Mouse (Mus musculus) erythroid progenitor cell, adult 5-6 weeks (primary cell): ENCODE results near the gene Pdzd2. TPM values are rescaled to one million over a fixed set of nuclear protein-coding genes. Genes with fewer than 3 reads are reported as not detected.
"Not testable (repeated sequence)": the region's sequence is repeated elsewhere in the genome, so short reads cannot be mapped to it uniquely, and the experiment has no call there.

Experiments used
- ATAC-seq: replicated peaks from 2 replicates; pipeline ENCODE4 v1.8.0; 2016; ENCODE audit warnings: moderate number of reproducible peaks, mild to moderate bottlenecking, moderate TSS enrichment, inconsistent platforms; ENCODE audit not compliant: poor library complexity, low FRiP score, severe bottlenecking
- total RNA-seq, 2 experiments: library from RNA; stranded (forward) in 1 of 2; stranded (reverse) in 1 of 2; fragments of 150-400 nt in 1 of 2; fragments of 186-747, 209-891 nt in 1 of 2; gene quantifications; 2 replicates each; pipeline versions ENCODE4 v1.2.3 to v1.2.4; 2015 to 2017; ENCODE audit warnings: low replicate concordance in 2 of 2

Pdzd2 gene
- total RNA-seq, 2 experiments from 2014 or later, result 0.08 TPM; not detected in 1

DNA sequence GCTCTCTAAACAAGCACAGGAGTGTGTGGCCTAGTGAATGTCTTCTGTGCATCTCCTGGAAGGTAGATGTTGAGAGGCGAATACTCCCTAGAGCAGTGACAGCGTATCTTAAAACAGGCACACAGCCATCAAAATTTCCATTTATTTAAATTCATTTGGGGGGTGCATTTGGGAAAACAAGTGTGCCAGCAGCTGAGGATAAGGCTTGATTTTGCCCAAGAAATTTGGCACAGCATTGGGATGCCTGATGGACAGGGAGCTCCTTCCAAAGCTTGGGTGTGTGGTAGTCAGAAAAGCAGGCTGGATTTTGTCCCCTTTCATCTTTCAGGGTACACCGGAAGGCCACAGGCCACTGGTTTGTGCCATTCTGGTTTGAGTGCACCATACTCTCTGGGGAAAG lies 369.6 kb downstream of the Pdzd2 start:
- ATAC-seq, result no peak

GRCm38 (mm10) chr15:12368850-12369249 lies 370.9 kb downstream of the Pdzd2 start:
- no peak for ATAC-seq

DNA sequence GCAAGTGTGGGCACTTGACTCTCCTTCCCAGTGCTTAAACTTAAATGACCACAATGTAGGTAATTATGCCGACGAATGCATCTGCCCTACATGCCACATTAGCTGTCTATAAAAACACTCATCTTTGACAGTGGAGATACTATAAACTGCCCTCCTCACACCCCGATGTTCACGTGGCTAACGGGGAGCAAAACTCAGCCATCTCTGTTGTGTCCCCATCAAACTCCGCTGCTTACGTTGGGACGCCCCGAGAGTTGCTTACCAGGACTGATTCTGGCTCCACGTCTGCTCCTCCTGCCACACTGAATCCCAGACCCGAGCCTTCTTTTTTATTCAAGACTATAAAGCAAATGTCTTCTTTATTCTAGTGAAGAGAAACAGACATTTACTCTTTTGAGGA lies 371.4 kb downstream of the Pdzd2 start:
- ATAC-seq, result no peak

DNA sequence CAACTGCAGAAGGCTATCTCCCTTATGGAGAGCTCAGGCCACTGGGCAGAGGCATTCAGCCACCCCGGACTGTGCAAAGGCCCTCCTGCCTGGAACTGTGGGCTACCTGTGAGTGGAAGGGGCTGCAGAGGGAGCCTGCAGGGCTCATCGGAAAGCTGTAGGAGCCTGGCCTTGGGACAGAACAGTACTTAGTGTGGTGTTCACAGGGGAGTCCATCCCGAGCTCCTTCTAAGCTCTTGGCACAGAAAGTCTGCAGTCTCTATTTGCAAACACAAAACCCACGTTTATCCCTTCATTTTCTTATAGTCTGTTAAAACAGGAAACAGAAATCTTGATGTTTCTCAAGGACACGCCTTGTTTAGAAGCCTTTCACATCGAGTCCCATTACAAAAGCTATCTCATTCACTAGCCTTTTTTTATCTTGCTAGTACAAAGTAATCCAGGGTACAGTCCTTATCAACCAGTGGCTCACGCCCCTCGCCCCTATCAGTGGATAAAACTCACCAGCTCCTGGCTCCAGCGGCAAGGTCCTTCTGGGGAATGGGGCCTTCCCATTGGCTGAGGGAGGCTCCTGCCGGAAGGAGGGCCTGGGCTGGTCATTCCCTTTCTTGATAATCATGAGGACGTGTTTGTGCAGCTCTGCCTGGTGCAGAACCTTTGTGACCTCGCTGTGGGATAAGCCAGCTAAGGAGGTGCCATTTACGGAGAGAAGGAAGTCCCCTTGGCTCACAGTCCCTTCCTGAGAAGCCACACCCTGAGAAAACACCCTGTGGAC lies 372.2 kb downstream of the Pdzd2 start:
- peak; percentile 62 for ATAC-seq

DNA sequence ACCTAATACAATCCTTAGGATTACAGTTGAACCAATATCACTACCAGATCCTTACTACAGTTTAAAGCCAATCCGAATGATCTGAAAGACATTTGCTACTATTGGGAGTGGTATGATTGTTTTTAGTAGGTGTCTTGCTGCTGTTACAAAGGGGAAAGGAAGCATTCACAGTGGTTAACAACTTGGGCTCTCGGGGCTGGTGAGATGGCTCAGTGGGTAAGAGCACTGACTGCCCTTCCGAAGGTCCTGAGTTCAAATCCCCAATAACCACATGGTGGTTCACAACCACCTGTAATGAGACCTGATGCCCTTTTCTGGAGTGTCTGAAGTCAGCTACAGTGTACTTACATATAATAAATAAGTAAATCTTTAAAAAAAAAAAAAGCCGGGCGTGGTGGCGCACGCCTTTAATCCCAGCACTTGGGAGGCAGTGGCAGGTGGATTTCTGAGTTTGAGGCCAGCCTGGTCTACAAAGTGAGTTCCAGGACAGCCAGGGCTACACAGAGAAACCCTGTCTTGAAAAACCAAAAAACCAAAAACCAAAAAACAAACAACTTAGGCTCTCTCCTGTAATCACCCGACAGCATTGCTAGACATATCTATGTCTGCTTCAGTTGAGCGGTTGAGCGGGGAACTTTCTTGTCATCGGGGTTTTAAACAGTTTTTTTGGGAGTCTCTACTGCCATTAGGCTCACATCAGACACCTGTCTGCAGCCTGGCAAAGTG lies 373.0 kb downstream of the Pdzd2 start:
- ATAC-seq, result not testable (repeated sequence)

- no peak for ATAC-seq
Observed at GRCm38 (mm10) chr15:12366072-12366469, 373.7 kb downstream of the Pdzd2 start.

- ATAC-seq, result no peak
Observed at GRCm38 (mm10) chr15:12365416-12366071, 374.2 kb downstream of the Pdzd2 start.

DNA sequence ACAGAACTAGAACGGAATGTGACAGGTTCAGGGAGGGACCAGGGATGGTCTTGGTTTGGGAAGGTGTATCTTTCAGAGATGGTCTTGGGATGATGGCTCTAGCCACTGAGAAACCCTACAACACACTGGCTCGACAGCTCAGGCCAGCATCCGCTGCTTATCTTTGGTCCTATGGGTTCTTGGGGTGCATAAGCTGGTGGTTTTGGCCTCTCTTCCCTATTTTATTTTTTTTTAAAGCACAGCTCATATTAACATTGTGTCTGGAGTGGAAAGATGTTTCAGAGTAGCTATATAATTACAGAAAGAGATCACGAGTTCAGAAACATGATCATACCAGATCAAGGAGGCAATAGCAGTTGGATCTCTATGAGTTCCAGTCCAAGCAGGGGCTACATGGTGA lies 375.6 kb downstream of the Pdzd2 start:
- ATAC-seq, result no peak

DNA sequence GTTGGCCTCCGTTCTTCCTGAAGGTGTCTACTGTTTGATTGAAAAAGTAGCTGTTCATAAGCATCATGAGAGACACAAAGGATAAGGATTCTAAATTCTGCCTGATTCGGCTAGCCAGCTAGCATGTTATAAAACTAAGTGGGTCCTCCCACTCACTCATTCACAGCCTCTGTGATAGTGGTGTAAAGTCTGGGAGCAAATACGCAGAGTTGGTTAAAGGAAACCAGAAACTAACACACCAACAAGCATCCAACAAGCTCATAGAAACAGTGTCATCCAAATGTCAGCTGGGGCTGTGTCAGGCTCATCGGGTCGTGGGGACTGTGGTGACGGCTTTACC lies 377.1 kb downstream of the Pdzd2 start:
- no peak for ATAC-seq

- ATAC-seq, result no peak
Observed at GRCm38 (mm10) chr15:12362001-12362700, 377.6 kb downstream of the Pdzd2 start.

- ATAC-seq, result no peak
Observed at GRCm38 (mm10) chr15:12360519-12361212, 379.1 kb downstream of the Pdzd2 start.

DNA sequence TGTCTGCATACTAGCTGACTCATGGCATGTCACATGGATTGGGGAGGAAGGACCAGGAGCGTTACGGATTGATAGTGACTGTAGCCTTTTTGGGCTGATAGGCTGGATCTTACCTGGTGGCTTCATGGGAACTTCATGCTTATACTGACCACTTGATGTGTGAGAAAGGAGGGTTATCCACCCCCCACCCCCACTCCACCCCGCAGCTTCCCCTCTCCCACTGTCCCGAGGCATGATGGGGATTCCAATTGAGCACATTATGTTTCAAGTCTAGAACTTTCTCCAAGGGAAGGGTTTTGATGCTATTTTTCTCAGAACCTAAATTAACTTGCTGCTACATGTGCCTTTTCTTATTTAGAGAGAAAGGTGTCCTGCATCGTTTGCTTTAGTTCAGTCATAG lies 381.3 kb downstream of the Pdzd2 start:
- ATAC-seq, result no peak

- no peak for ATAC-seq
Observed at GRCm38 (mm10) chr15:12357459-12357858, 382.3 kb downstream of the Pdzd2 start.

GRCm38 (mm10) chr15:12355907-12356306 lies 383.8 kb downstream of the Pdzd2 start:
- no peak for ATAC-seq

GRCm38 (mm10) chr15:12355261-12355660 lies 384.5 kb downstream of the Pdzd2 start:
- ATAC-seq, result no peak

- no peak for ATAC-seq
Observed at GRCm38 (mm10) chr15:12354281-12354810, 385.4 kb downstream of the Pdzd2 start.

DNA sequence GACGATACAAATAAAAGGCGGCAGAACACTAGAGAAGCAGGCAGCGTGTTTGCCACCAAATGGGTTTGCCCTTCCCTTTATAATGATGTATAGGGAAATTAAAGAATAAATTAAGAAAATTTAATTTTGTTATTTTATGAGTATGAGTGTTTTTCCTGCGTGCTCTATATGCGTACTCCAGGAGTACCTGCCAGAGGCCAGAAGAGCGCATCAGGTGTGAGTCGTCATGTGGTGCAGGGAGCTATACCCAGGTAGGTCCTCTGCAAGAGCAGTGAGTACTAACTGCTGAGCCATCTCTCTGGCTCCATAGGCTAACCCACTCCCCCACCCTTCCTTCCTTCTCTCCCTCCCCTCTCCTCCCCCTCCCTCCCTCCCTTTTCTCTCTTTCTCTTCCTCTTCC lies 388.3 kb downstream of the Pdzd2 start:
- ATAC-seq, result no peak

DNA sequence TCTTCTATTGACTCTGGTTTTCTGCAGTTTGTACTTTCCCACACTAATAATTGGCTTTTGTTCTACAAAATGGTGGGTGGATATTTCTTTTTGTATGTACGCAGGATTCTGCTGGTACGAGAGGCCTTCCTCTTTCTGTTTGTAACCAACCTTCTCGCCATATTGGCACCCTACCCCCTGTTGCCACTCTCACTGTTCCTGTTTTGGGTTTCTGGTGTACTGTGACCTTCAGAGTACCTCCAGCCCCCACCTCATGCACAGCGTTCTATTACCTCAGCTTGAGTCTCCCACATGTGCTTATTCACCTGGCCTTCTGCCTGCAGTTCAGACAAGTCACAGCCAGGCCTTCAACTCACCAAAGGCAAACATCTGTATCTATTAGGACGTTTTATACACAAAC lies 389.9 kb downstream of the Pdzd2 start:
- ATAC-seq, result no peak

DNA sequence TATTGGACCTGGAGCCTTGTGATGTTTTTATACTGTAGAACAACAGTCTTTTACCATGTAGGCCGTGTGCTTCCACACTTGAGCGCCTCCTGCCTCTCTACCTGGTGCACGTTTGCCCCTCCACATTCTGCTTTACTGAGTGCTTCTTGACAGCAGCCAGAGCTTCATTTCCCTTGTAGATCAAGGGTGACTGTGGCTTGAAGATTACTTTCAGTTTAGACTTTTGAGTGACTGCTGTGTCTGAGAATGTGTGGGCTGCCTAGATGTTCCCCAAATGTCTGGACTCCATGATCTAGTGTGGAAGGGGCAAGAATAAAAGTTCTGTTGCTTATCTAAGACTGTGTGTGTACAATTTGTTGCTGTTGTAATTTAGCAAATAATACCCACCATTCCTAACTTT lies 390.8 kb downstream of the Pdzd2 start:
- no peak for ATAC-seq

DNA sequence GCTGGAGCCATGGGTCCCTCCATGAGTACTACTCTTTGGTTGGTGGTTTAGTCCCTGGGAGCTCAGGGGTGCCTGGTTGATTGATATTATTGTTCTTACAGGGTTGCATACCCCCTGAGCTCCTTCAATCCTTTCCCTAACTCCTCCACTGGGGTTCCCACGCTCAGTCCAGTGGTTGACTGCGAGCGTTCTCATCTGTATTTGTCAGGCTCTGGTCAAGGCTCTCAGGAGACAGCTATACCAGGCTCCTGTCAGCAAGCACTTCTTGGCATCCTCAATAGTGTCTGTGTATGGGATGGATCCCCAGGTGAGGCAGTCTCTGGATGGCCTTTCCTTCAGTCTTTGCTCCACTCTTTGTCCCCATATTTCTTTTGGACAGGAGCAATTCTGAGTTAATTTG lies 392.8 kb downstream of the Pdzd2 start:
- ATAC-seq, result no peak
